Mouse (Mus musculus): ENCODE measurements at regions not wholly inside any gene's neighbourhood (a gene's known extent, or its start where the extent isn't known, plus 50 kb on each side); places are given as distances from the start of the nearest gene placed in this dataset.

DNA sequence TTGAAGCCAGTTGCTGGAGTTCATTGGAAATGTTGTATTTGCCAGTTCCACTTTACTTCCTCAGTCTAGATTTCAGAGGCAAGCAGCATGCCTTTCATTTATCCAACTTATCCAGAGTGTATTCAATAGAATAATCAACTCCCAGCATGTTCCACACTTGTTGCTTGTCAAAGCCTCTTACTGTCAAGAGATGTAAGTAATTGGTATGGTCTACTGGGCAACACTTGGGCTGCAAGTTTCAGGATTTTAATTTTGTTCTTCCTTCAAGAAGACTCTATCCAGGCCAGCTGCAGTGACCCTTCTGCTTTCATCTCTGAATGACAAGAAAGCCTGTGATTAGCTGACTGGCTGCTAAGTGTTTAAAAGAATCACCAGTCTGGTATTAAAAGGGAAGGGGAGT, 3131.6 kb upstream of the Lrrc6 start:
- DNase-seq: no peak

DNA sequence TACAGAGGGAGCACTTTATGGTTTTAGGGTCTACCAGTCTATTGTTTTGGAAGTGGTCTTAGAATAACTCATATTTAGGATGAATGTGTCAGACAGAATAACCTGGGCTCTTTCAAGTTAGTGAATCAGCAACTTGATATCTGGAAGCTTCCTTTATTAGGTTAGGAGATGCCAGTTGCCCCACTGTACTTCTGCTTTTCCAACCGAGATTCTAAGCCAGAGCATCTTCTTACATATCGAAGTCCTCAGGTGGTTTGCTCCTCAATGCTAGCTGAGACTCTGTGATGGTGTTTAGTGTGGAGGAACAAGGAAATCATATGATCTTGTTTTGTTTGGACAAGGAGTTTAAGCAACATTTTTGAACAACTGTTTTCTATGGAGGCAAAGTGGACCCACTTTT, 3117.3 kb upstream of the Lrrc6 start:
- no peak for DNase-seq

DNA sequence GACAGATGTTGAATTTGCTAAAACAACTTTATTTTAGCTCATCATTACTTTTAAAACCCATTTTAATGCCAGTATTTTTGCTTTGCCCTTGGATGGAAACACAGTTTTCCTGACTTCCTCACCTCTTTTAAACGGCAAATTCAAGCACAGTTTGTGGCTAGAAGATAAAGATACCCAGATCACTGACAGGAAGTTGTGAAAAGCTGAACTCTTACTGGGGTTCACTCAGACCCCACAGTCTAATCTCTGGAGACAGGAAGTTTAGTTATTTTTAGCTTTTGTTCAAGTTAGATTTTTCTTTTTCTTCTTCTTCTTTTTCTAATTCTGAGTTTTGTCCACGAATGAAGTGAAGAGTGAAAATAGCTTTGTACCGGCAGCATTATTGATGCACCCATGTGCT, 3113.3 kb upstream of the Lrrc6 start:
- no peak for DNase-seq

DNA sequence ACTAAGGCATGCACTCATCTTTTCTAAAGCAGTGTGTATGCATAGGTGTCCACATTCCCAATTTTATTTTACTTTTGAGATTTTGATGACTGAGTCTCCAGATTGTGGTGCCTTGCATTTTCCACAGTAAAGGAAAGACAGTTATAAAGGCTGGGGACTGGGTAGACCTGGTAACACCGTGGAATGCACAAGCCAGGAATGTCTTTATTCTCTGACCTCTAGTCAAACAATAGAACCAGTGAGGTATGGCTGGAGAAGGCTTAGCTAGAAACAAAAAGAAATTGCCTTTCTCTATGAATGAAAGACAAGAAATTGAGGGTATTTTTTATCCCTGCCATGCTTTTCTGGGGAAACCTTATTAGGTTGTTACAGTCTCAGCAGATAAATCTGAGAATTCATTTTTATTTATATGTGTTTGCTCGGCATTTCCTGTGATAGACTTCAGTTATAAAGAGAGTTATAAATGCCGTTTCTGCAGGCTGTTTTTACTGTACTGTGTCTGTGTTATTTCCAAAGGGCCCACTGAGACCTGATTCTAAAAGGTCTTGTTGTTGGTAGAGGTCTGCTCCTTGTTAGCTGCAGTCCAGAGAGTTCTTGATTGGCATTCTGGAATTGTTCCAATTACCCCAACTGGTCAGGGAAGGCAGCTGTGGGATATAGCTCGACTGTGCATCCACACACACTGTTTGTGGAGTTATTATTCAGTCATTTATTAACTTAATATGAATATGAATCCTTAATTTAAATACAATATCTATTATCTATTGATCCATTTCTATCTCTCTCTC, 3090.7 kb upstream of the Lrrc6 start:
- no peak for DNase-seq

DNA sequence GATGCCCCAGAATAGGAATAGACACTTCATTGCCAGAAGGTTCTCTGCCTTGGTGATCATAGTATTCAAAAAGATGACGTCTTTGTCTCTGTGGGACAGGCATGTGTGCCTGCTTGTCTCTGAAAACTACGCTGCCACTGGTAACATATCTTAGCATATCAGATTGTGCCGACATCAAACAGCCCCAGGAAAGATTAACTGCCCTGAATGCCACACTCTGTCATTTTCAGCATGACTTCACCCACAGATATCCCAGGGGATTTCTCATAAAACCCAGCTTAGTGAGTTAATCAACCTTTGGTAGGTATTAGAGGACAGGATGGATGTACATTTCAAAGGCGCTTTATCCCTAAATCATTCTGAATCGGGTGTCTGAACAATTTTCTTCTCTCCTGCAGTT, 3087.4 kb upstream of the Lrrc6 start:
- DNase-seq: no peak

DNA sequence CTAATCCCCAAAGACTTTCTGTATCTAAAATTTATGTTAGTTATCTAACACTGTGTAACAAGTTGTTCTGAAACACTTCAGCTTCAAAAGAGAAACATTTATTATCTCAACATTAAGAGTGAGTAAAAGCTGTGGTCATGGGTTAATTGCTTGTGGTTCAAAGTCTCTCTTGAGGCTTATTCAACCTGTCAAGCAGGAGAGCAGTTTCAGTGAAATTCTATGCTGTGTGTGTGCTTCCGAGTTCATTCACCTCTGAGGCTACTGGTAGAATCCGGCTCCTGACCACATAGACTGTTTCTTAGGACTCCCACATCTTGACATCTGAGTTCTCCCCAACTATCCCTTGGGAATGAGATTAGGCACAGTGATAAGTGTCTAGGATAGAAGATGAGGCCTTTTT, 3076.0 kb upstream of the Lrrc6 start:
- DNase-seq: no peak

DNA sequence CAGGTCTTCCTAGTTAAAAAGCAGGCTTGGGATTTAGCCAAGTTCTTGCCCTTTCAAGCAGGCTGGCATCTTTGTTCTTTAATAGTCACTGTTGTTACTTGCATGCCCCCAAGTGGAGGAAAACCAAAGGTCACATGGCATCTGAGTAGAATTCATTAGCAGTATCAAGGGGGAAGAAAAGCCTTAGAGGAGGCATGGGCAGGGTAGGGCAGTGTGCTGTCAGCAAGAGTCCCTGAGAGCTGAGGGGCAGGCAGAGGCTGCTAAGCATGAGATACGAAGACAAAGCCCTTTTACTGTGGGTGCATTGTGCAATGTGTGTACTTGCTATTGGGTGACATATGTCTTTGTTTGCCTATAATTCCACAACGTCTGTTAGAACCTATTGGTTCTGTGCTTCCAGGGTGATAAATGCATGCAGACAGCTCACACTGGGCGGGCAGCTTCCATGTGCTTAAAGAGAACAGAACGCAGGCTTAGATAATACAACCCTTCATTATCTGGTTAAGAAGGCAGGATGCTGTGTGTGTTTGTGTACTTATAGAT, 3075.0 kb upstream of the Lrrc6 start:
- peak; percentile 9 to 18 for DNase-seq

DNA sequence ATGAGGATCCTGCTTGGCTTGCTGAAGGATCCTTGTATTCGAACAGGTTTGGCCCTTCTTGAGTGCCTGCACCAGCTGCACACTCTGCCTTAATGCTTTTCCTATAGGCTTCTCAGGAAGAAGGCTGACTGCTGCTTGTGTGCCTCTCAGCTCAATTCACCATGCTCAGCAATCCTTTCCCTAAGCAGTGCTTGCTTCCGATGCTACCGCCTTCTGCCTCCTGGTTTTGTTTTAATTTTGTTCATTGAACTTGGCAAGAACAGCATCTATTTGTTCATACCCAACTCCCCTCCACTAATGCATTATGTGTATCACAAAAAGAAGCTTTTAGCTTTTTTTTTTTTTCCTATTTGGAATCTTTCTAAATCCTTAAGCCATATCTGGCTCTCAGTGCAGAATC, 3053.5 kb upstream of the Lrrc6 start:
- peak; percentile 11 to 14 for DNase-seq

DNA sequence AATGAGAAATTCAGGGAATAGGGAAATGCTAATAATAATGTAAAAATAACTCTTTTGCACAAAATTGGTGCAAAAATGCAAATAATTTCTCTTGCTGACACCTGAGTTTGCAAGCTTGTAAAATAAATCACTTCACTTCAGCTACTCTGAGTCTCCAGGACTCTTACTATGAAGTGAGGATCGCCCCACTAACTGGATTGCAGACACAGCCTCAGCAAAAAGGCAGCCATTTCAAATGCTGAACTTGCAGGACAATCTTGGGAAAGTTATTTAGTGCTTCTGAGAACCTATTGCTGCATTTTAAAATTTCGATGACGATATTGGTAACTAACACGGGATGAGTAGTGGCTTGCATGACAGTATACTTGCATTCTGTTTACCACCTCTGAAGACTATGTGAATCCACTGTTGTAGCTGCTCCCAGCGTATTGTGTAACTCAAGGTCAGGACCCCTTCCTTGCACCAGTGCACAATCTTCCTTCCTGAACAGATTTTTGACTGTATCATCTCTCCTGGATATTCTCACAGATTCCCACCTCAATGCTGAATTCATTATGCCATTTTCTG, 3051.4 kb upstream of the Lrrc6 start:
- DNase-seq: no peak

DNA sequence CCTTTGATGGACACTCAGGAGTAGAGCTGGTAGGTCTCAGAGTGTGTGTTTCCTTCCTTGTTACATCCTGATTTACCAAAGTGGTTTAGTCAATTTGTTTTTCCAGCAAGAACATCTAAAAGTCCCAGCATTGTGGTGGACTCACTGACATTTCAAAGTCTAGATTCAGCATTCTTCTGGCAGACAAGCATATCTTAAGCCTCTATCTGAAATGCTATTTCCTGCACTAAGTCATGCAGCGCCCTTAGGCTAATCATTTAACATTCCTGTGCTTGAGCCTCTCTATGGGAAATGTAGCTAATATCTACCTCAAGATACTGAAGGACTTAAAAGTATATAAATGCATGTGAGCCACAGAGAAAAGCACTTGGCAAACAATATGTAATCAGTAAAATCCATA, 3050.3 kb upstream of the Lrrc6 start:
- DNase-seq: no peak

DNA sequence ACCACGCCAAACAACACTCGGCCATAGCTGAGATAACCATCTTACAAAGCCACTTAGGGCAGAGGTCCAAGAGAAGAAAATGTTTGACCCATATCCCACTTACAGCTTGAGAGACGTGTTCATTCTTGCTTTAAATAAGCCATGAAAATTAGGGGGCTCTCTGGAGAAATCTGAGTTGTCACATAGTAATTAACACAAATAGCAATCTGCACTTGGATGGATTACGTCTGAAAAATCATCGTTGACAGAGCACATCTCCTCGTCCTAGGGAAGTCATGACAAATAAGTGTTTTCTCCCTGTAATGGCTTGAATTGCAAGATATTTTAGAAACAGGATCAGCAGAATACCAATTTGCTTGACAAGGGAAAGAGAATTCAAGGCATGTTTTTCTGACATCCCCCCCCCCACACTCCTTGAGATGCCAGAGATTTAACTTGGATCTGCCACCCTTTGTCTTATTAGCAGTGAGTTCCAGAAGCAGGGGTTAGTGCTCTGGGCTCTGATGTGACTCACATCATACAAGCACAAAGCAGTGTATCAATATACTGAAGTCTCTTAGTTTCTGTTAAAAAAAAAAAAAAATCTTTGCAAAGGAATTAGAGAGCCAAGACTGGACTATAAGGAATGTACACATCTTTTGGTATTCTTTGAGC, 3025.9 kb upstream of the Lrrc6 start:
- DNase-seq: no peak

DNA sequence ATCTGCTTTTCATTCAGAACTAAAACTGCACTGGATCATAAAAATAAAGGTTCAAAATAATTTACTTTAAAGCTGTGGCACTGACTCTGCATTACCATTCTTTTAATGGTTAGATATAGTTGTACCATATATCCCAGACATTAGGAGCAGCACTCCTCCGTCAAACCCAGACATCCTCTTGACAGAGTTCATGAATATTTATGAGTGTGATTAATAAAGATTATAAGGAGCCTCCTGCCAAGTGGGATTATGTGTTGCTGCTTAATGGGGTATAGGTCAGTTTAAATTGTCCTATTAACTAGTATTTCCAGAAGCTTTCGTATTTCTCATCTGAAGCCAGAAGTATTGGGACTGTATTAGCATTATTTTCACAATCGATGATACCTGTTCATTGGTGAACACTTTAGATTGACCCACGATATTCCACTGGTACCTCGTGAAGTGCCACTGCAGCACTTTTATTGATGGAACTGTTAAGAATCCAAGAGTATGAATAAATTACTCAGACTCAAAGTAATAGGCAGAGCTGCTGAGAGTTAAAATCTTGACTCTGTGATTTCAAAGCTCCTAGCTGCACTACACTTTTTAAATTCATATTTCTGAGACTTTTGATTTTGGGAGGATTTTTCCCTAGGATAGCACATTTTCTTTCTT, 2983.8 kb upstream of the Lrrc6 start:
- no peak for DNase-seq

DNA sequence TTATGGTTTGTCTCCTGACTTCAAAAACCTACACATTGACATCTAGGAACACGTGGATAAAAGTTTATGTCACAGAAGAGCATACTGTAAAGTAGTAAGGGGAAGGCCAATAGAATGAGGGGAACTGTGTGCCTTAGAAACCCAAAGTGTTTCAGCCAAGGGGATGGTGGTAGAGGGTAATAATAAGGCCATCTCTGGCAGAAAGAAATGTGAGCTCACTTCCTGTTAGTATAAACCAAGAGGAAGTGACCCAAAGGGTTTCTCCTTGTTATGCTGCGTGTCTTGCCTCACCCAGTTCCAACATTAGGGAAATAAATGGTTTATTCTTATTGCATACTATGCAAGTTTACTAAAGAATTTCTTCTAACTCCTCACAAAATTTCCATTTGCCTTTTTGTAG, 2982.4 kb upstream of the Lrrc6 start:
- DNase-seq: no peak

DNA sequence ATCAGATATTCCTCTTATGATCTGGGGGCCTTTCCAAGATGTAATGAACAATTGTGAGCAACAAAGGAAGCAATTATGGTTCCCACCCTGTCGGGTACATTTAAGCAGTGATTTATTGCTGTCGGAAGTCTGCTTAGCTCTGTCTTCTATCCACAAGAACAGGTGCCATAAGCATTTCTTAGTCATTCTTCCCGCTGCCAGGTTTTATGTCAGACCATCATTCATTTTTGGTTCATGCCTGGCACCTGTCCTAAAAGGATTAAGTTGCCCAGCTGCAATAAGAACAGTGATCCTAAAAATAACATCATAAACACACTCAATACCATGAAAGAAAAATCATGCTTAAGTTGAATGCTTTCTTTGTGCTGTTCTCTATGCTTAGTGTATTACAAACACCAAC, 2980.4 kb upstream of the Lrrc6 start:
- DNase-seq: no peak

DNA sequence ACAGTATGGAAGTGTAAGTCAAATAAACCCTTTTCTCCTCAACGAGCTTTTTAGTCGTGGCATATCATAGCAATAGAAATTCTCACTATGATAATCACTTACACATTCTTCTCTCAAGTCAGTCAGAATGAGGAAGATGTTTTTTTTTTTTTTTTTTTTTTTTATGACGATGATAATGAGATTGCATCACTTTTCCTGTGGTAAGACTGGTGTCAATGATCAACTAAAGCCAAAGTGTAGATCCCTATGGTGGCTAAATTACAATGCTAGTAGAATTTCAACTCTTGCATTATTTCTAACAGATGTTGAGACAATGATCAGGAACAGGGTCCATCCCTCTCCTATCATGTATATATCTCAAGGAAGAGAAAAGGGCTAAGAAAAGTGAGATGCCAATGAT, 2976.3 kb upstream of the Lrrc6 start:
- no peak for DNase-seq

DNA sequence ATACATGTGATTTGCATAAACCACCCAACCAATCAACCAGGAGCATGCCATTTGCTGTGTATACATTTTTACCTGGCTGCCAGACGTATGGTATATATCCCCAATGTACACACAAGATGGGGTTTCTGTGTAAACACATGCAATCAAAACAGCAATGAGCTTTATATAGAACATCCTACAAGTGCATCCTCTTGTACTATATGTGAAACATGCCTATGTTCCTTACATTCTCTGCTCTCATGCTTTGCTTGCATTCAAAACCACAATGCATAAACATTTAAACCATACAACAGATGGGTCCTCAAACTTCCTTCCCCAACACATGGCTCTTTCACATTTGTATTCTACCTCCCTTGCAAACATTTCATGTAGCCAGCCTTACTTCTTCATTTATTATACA, 2968.9 kb upstream of the Lrrc6 start:
- no peak for DNase-seq

DNA sequence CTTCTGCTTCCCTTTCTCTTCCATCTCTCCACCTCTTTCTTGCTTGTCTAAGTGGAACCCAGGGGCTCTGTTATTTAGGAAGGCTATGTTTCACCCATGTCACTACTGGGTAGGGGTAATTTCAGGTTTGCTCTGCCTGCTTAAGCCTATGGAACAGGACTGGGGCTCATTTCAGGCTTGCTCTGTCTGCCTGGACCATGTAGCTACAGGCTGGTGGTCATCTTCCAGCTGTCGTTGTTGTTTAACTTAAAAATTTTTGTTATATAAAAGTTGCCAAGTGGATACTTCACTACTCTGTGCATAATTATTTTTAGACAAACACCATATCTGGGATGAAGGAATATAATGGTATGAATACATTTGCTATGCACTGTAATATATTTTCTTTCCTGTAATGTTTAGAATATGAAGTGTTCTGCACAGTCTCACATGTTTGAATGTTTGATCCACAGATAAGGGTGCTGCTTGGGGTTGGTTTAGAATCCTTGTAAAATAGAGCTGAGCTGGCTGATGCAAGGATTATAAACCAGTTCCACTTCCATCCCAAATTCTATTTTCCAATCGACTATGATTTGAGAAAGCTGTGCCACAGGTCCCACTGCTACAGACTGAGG, 2960.0 kb upstream of the Lrrc6 start:
- DNase-seq: no peak

DNA sequence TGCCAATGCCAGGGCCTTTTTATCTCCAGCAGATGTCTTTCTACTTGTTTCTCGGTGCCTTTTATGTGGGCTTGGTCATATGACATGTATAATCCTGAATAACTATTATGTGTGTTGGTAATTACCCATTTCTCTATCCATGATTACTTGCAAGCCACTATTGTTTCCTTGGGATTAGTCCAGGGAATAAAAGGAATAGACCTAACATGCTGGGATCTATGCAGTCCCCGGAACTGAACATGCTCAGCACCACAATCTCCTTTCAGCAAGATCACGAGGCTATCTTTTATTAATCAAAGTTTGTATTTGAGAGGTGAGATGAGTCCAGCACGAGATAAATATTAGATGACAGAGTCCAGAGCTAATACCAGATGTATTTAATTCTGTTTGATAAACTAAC, 2956.8 kb upstream of the Lrrc6 start:
- DNase-seq: no peak

DNA sequence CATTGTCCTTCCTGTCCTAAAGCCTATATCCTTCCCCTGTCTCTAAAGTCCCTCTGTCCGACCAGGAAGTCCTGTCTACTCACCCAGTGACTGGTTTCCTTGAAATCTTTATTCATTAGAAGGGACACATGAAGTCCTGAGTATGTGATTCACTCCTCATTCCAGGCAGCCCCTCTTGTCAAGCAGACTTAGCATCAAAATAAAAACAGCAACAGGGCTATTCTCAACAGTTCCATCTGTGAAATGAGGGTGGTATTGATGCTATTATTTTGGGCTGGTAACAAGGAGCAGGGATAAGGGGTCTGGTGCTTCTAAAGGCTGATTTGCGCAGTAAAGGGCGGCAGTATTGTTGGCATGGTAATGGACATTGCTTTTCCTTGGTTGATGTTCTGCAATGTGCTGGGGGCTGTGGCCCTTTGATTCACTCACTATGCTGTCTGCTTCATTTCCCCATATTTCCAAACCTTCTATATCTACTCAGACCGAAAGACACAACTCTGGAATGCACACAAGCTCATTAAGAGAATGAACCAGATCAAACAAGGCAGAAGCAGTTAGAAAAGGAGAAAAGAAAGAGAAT, 2955.6 kb upstream of the Lrrc6 start:
- DNase-seq: no peak

DNA sequence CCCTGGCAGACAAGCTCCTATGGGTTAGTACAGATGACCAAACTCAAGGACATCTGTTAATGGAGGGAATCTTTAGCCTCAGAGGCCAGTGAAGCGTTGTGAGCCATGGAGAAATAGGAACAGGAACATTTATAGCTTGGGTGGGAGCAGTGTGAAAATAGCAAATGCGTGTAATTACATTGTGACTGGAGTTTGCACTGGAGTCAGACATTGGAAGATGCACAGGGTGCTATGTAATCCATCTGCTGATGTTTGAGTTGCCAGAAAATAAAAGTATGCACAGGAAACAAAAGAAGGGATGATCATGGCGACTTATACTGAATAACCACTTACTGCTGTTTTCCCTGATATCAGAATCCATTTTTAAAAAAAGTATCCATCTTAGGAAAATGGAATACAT, 2940.3 kb upstream of the Lrrc6 start:
- no peak for DNase-seq

DNA sequence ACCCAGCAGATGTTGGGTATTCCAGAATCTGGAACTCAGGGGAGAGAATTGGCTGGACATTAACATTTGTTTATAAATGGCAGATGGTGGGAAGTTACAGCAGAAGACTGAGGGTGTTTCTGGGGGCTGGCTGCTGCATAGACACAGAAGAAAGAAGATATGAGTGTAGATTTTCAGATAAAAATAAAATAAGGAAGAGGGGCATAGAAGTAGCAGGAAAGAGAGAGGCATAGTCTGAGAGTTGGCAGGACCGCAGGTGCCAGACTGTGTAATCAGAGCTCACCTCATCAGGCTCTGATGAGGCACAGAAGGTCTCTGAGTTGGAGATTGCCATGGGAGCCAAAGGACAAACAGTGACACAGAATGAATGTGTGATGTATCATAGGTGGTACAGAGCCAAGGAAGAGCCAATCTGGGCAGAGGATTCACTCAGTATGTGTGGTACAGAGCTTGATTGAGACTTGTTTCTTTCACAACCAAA, 2912.9 kb upstream of the Lrrc6 start:
- DNase-seq: peak; percentile 4 to 16

DNA sequence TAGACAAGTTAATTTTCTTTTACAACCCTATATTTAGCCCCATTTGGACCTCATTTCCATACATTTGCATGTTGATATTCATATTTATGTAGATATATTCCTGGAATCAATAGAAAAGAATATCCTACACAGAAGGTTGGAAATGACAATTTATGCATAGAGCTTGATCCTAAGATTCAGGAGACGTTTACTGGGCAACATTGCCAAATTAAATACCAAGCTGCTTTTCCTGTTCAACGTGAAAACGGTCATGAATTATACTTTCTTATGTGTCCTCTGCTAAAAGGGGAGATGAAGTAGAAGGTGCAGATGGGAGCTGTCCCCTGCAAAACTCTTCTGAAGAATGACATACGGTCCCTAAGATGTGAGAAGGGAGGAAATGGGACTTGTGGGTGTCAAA, 2888.9 kb upstream of the Lrrc6 start:
- no peak for DNase-seq

All from layer of hippocampus, postnatal 36 days (tissue).